Mouse (Mus musculus): Measurements from ENCODE around the gene Mcm3ap.

Gene Mcm3ap

DNA sequence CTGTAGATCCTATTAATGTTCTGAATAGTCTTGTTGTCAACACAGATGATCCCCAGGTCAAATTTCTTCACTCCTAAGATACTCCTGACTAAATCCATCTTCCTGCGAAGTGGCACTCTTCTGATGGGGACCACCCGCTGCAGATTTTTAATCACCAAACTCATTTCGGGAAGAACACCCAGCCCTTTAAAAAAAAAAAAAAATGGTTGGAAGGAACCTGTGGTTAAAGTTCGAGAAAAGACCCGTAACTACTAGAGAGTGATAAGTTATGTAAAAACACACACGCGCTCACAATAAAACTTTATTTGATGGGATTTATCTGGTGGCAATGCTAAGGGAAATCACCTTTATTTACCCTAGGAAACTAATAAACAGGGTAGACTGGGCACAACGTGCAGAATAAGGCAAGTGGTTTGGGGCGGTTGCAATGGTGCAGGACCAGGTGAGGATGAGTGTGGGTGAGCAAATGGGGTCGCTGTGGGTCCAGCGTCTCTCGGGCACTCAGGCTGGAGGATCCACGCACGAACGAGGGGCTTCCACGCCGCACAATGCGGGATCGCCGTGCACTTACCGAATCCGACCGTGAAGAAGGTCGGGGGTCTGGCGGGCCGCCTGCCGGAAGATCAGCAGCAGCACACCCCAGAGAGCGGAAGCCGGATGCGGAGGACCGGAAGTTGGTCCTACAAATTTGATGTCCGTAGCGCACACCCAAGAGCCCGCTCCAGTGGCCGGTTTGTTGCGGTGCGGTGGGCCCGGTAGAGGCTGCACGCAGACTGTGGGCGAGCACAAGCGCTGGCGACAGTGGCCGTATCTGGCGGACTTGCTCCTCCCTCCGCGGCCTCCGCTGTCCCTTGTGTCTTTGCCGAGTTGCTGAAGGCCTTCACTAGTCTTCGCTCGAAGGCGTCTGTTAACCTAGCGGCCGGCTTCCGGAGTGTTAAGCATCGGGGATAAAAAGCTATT is at the start of gene Mcm3ap, which contains the start of gene Ybey:
Gene Mcm3ap (plus strand): TSS at position 725 of the 960 bp plus-strand sequence.
Gene Ybey (minus strand): TSS at position 912 of the 960 bp plus-strand sequence.
- peak; percentile 84 for DNase-seq (ENCODE audit: low read depth, low spot score)

DNA sequence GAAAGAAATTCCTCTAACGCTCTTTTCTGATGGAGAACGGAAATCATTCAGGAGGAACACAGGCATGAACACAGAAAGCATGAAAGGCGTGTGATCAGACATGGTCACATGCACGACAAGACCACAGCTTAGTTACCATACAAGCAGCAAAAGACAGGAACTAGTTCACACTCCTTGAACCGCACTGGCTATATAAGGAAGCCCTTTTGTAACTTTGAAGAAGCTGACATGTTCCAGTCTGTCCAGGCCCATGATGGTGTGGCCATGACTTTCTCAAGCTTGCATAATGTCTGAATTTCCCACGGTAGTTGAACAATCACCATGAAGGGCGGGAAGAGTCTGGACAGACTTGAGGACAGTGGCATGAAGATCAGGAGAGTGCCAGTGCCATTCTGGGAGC is 43.1 kb upstream of the Mcm3ap start:
- DNase-seq (ENCODE audit: low read depth, low spot score): no peak

DNA sequence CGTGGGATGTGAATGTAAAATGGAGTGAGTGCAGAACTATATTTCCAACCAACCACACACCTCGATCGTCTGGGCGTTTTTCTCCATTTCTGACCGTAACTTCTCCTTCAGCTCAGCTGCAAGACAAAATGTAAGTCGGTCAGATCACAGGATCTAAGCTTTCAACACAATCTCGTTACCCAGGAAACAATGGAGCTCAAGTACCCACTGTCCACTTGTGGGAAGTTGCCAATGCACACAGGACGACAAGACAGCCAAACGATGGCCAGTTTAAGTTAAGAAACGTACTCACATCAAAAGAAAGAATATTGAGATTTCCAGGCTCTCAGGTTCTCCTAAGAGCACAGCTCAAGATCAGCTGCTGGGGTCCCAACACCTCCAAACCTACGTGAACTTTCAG is 34.8 kb upstream of the Mcm3ap start:
- no peak for DNase-seq (ENCODE audit: low read depth, low spot score)

DNA sequence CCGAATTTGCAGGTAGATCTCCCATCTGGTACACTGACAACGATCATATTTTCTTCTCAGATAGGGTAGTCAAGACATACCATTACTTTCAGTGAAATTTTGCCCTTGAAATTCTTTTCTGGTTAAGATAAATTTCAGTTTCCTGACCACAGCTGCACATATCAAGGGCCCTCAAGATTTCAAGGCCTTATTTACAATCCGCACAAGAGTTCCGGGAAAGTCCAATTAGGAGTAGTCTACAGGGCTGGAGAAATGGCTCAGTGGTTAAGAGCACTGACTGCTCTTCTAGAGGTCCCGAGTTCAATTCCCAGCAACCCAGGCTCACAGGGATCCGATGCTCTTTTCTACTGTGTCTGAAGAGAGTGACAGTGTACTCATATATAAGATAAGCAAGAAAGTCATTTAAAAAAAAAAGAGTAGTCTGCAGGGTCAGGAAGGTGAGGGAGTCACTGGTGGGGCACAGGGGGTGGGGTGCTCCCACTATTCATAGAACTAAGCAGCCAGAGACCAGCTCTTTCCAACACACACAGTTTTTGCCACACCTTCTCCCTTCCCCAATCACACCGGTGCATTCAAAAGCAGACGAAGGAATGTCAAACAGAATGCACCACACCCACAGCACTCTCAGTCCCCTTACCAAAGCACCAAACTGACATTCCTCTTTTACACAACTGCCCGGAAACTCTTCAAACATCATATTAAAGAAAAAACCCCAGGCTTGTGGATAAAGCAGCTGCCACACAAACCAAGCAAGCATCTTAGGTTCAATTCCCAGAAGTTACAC is 29.4 kb upstream of the Mcm3ap start:
- no peak for DNase-seq (ENCODE audit: low read depth, low spot score)

DNA sequence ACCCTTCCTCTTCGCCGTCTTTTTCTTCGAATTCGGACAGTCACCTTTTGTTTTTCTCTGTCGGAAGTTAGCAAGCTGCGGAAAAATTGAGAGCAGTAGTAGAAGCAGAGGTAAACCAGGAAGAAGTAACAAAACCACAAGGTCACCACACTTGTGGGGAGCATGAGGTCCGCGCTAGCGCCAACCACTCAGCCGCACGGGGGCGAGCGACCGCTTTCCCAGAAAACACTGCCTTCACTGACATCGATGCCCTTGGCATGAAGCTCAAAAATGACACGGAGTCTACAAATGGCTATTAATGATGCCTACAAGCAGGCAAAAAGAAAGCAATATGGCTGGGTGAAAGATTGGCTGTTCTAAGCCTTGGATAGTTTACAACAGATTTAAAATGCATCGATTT is 28.4 kb upstream of the Mcm3ap start, which contains the start of gene AC141477.1:
Gene AC141477.1 (minus strand): TSS at position 164 of the 400 bp plus-strand sequence.
- no peak for DNase-seq (ENCODE audit: low read depth, low spot score)

DNA sequence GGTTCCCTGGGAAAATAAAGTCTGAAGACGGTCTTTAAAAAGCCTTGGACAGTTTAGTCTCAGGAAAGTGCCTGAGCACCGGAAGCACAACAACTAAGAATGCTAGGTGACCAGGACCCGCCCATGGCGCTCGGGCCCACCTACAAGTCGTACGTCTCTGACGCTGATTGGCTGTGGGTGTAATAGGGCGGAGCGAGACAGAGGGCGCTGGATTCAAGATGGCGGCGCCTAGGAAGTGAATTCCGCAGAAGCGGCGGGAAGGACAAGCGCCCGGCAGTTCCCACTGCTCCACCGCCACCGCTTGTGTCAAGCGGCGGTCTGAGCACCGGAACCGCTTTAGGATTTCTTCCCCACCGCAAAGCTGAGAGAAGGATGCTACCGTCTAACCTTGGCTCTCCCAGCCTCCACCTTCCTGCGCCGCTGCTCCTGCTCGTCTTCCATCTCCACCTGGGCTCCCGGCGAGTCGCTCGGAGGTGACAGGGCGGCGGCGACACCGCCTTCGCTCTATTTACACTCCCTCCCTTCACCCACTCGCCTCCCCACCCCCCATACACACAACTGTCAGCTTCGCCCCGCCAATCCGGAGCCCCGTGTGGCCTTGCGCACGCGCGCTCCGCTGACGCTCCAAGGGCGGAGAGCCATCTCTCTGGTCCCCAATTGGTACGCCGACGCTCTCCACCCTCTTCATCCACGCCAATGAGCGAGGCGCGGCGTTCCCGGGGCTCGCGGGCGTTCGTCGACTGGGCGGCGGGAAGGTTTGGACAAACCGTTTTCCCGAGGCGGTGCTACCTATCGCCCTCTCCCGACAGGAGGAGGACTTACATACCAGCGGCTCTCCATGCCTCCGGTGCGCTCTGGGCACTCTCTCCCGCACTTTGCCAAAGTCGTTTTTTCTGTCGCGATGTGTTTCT is 26.3 kb upstream of the Mcm3ap start, which contains the start of gene Pcnt:
Gene Pcnt (minus strand): TSS at position 609 of the 911 bp plus-strand sequence.
- DNase-seq (ENCODE audit: low read depth, low spot score): peak; percentile 91

DNA sequence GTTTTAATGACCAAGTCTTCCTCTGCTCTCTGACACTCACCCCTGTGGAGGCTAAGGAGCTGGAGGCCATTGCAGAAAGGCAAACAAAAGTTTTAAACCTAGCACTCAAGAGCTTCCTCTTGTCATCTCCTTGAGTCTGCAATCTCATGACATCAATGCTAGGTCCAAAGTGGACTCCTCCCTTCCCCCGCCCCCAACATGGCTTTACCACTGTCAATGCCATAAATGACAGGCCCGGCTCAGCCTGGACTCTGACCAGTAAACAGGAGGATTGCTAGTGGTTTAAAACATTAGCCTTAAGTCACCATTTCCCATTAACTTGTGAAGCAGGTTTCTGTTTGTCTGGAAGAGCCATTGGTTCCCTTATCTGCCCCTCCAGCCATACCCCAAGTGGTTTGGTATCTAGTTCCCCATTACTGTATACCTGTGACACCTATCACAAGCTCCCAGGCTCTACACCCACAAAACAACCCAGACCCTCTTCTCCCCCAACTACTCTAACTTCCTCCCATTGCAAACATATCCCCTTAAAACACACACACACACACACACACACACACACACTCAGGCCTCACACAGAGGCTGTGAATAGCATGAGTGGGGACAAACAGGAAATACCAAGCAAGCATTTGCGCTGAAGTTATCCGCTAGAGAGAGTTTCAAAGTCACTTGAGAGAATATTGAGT is 22.6 kb upstream of the Mcm3ap start:
- DNase-seq (ENCODE audit: low read depth, low spot score): no peak

DNA sequence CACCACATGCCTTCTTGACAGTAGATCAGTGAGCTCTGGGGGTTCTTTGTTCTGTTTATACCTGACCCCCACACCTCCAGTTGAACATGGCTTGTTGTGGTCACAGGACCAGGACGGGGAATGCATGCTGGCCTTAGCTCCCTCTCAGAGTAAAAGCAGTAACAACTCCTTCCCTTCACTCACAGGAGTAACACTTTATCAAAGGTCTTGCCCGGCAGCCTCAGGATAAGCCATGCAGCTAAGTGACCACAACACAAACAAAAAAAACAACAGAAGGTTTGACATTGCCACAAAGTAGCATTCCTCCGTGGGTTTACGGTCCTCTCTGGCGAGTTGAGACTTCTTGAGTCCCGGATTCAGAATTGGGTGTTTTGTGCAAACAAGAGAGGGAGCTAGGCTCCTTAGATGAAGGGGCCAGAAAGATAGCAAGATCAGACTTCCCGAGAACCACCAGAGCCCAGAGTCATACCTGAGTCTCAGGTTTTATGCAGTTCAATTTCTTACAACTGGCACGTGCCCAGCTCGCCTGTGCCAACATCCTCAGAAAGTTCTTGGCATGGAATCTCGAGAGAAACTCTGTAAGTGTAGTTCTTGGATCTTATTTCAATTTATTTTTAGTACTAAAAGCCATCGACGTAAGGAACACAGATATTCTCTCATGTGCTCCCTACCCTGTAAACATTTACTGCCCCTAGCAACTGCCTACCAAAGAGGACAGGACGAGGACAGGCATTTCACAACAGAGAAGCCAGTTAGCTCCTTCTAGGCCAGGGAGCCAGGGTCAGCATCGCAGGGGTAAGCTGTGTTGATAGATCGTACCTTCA is 21.1 kb upstream of the Mcm3ap start:
- no peak for DNase-seq (ENCODE audit: low read depth, low spot score)

DNA sequence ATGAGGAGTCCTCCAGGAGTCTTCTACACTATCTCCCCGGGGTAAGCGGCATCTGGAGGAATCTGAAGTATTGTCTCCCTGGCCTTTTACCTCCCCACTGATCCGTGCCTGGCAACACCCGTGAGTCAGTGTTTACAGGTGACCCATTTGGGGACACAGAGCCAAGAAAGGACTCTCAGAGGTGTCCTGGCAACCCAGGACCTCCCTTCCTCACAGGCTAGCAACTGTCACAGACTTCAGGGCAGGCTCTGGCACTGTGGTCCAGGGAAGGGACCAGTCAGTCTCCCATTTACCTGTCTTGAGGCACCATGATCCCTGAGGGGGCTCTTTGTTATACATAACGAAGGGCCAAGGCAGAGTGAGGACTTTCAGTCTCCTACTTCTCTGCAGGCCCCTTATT is 19.9 kb upstream of the Mcm3ap start, which contains the start of gene 2610028H24Rik:
Gene 2610028H24Rik (plus strand): TSS at position 231 of the 400 bp plus-strand sequence.
- DNase-seq (ENCODE audit: low read depth, low spot score): no peak

DNA sequence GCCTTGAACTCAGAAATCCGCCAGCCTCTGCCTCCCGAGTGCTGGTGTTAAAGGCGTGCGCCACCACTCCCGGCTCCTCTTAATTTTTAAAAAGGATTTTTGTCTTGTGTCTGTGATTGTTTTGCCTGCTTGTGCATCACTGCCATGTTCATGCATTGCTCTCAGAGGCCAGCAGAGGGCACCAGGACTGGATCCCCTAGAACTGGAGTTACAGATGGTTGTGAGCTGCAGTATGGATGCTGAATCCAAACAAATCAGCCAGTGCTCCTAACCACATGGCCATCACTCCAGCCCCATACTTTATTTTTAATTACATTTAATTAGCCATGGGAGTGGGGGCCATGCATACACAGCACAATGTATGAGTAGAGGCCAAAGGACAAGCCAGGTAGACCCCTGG is 13.4 kb upstream of the Mcm3ap start:
- DNase-seq (ENCODE audit: low read depth, low spot score): peak; percentile 26

DNA sequence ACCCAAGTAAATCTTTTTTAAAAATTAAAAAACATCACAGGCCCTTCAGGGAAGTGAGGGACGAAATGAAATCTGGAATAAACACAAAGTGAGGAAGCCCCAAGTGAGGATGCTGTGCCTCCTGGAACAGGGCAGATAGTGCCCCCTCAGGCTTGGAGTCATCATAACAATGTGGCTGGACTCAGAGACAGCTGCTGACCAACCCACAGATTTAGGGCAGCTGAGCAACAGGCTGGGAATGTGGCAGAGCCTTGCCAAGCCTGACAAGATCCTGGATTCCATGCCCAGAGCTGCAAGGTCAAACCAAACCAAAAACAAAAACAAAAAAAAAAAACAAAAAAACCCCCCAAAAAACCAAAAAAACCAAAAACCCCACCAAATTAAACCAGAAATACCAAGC is 7.5 kb upstream of the Mcm3ap start:
- DNase-seq (ENCODE audit: low read depth, low spot score): no peak

DNA sequence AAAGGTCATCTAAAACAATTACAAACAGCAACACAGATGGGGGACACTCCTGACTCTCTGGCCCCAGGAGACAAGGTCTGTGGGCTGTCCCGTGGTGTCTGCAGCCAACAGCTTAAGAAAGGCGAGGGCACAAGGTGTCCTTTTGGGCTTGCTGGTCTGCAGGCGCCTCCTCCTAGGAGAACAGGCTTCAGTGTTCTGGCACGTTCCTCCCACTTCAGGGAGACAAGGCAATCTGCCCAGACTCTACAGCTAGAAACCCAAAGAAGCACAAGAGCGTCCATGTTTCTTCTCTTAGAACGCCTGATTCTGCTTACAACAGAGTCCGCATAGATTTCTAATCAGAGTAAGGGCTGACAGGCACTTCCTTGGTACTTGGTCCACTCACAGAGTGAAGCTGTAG is 6.4 kb upstream of the Mcm3ap start:
- DNase-seq (ENCODE audit: low read depth, low spot score): no peak

DNA sequence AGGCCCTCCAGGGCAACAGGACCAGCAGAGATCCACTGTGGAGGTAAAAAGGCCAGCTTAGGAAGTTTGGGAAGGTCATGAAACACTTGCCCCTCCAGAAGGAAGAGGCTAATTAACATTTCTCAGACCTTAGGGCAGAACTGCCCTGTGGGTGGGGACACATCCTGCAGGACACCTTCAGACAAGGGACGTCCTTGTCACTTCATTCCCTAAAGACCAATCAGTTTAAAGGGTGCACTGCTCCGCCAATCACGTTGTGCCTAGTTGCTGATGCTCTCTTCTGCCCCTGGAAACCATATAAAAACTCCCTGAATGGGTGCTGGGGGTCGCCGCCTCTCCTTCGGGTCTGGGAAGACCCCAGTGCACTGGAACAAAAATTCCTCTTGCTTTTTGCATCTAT is 6.0 kb upstream of the Mcm3ap start:
- DNase-seq (ENCODE audit: low read depth, low spot score): no peak

DNA sequence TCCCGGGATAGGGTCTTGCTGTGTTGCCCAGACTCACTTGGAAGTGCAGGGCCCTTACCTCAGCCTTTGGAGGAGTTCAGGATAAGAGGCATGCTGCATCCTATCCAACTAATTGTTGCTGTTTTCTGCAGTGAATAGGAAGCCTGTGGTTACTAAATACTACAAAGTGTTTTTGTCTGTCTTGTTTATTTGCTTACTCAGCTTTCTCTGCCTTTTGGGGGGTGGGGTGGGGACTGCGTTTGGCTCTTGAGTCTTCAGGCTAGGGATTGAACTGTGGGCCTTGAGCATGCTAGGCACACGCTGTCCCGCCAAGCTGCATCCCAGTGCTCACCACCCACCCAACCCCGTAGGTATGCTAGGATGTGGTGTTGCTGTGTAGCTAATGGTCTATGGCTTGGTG is 5.0 kb downstream of the Mcm3ap start:
- DNase-seq (ENCODE audit: low read depth, low spot score): no peak

DNA sequence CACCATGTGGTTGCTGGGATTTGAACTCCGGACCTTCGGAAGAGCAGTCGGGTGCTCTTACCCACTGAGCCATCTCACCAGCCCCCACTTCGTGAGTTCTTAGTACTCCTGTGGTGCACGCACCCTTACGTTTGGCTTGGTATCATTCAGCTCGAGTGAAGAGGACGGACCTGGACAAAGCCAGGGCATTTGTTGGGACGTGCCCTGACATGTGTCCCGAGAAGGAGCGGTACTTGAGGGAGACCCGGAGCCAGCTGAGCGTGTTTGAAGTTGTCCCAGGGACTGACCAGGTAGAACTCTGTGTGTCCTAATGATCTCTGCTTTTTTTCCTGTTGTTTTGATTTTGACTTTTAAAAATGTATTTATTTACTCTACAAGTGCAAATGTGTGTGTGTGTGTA is 12.1 kb downstream of the Mcm3ap start:
- no peak for DNase-seq (ENCODE audit: low read depth, low spot score)

DNA sequence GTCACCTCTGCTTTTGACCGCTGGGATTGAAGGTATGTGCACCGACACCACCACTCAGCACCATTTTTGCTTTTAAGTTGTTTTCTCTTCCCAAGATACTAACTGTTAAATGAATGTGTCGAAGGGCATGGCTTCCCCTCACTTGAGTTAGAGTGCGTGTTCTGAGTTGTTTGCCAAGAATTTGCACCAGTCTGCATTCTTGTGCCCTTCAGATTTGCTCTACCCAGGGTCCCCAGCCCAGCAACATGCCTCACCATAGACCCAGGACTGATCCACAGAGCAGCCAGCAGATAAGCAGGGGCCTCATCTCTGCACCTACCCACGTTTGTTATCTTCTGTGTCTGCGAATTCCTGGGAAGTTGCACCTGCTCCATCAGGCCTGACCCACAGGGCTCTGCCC is 12.8 kb downstream of the Mcm3ap start:
- DNase-seq (ENCODE audit: low read depth, low spot score): no peak

DNA sequence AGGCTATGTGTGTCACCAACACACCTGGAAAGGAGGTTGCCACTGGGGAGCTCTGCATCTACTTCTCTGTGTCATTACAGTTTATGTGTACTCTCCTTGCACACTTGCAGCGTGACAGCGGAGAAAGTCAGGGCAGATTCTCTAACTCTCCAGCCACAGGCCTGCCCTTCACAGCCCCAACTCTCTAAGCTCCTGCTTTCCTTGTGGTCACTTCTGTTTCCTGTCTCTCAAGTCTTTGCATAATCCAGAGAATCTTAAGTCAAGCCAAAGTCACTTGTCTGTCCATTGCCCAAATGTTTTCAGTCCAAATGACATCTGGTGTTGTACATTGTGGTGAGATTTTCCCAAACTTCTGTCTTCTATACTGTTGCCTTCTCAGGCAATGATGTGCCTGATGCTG is 17.6 kb downstream of the Mcm3ap start:
- no peak for DNase-seq (ENCODE audit: low read depth, low spot score)

DNA sequence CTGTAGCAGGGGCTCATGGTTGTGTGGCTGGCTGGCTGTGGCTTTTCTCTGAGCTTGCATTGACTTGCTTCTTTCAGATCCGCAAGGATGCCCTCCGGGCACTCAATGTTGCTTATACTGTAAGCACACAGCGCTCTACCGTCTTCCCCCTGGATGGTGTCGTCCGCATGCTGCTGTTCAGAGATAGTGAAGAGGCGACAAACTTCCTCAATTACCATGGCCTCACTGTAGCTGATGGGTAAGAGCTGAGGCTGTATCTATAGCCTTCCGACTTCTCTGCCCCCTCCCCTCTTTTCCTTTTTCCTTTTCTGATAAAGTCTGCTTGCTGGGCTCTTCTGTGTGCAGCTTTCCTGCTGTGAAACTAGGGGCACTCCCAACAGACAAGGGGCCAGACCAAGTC is 19.5 kb downstream of the Mcm3ap start:
- no peak for DNase-seq (ENCODE audit: low read depth, low spot score)

DNA sequence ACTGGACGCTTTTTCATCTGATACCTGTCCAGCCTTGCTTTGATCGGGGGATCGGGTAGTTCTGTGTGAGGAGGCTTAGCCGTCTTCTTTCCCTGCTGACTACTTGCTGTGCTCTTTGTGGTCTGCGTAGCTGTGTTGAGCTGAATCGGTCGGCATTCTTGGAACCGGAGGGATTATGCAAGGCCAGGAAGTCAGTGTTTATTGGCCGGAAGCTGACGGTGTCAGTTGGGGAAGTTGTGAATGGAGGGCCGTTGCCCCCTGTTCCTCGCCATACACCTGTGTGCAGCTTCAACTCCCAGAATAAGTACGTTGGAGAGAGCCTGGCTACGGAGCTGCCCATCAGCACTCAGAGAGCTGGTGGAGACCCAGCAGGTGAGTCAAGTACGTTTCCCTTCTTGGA is 20.5 kb downstream of the Mcm3ap start:
- no peak for DNase-seq (ENCODE audit: low read depth, low spot score)

DNA sequence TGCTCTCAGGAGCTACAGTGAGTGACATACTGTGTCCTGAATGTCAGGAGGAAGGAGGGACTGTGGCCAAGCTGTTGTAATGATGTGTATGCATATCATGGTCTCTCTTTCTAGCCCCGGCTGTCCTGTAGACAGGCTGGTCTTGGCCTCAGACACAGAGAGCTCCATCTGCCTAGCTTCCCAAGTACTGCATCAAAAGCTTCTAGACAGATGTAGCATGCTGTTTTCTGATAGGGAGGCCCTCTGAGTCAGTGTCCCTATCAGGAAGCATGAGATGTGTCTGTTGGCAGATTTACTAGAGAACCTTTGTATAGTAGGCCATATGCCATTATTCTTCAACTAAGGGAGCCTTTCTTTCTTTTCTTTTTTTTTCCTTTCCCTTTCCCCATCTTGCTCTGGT is 24.8 kb downstream of the Mcm3ap start:
- no peak for DNase-seq (ENCODE audit: low read depth, low spot score)
